Mouse (Mus musculus) liver, embryonic 14.5 days (tissue): ENCODE results near the gene Msn. TPM values are rescaled to one million over a fixed set of nuclear protein-coding genes. Genes with fewer than 3 reads are reported as not detected.

Source experiments
- ATAC-seq: fragments of 200-750 bp; cut with Nextera tagmentation; 2 replicates; pipeline ENCODE4 v1.8.0; 2017; ENCODE audit warnings: moderate number of reproducible peaks, mild to moderate bottlenecking, moderate library complexity; ENCODE audit not compliant: insufficient read depth
- DNase-seq, 3 experiments: peaks; one replicate each; pipeline ENCODE4 v3.0.0-alpha.2; 2012 to 2013; ENCODE audit warnings: low read depth in 3 of 3, low spot score in 3 of 3
- H3K27ac ChIP-seq: fragments of 300-500 bp; sonication (generic); 2 replicates; pipeline ENCODE4 v1.5.1; 2014; ENCODE audit warnings: moderate library complexity, mild to moderate bottlenecking, control low read depth, inconsistent platforms
- H3K27me3 ChIP-seq: fragments of 300-500 bp; sonication (generic); 2 replicates; pipeline ENCODE4 v1.6.1; 2014; ENCODE audit warnings: mild to moderate bottlenecking, low read length, moderate library complexity; ENCODE audit not compliant: control insufficient read depth, insufficient read depth
- H3K36me3 ChIP-seq: fragments of 300-500 bp; sonication (generic); replicated peaks from 2 replicates; pipeline ENCODE4 v1.6.1; 2014; ENCODE audit warnings: low read depth; ENCODE audit not compliant: control insufficient read depth, insufficient read depth
- H3K4me1 ChIP-seq, 2 experiments: fragments of 200-500 bp in 1 of 2; fragments of 300-500 bp in 1 of 2; sonication (generic) in 1 of 2; replicated peaks; 2 replicates each; pipeline ENCODE4 v1.6.1; 2012 to 2014; ENCODE audit warnings: antibody characterized with exemption in 1 of 2, inconsistent platforms in 1 of 2, low read length in 1 of 2; ENCODE audit not compliant: control insufficient read depth in 2 of 2, insufficient read depth in 2 of 2
- H3K4me2 ChIP-seq: fragments of 300-500 bp; sonication (generic); 2 replicates; pipeline ENCODE4 v1.6.1; 2014; ENCODE audit warnings: low read depth, mild to moderate bottlenecking, control low read depth, moderate library complexity
- H3K4me3 ChIP-seq, 2 experiments: fragments of 200-500 bp in 1 of 2; fragments of 300-500 bp in 1 of 2; sonication (generic) in 1 of 2; 2 replicates each; pipeline ENCODE4 v1.5.1; 2012 to 2014; ENCODE audit warnings: low read depth in 2 of 2, low read length in 2 of 2, mild to moderate bottlenecking in 2 of 2, control low read depth in 1 of 2, inconsistent platforms in 1 of 2, moderate library complexity in 1 of 2; ENCODE audit not compliant: insufficient read depth in 1 of 2
- H3K9ac ChIP-seq: fragments of 300-500 bp; sonication (generic); replicated peaks from 2 replicates; pipeline ENCODE4 v1.6.1; 2014; ENCODE audit warnings: mild to moderate bottlenecking, control low read depth, moderate library complexity
- H3K9me3 ChIP-seq: fragments of 300-500 bp; sonication (generic); 2 replicates; pipeline ENCODE4 v1.6.1; 2016; ENCODE audit warnings: low read length, mixed read lengths; ENCODE audit not compliant: control insufficient read depth
- CTCF ChIP-seq: IDR thresholded peaks from 2 replicates; pipeline ENCODE4 v1.5.1; 2016; ENCODE audit warnings: antibody characterized with exemption, low read depth, control low read depth
- EP300 ChIP-seq: IDR thresholded peaks from 2 replicates; pipeline ENCODE4 v1.6.1; 2016; ENCODE audit warnings: antibody characterized with exemption, low read depth
- WGBS: fragments of 180-500 bp; shearing (Covaris S2); extraction: QIAGEN DNeasy Blood & Tissue Kit; methylation state at CpG from one replicate; pipeline ENCODE4 v1.1.7; 2014; ENCODE audit not compliant: insufficient replicate concordance; 5-methylcytosine and 5-hydroxymethylcytosine counted together
- polyA plus RNA-seq, 2 experiments: library from polyadenylated mRNA; depleted of rRNA in 1 of 2; stranded (reverse) in 1 of 2; unstranded in 1 of 2; fragments of >200 nt; fragmentation: Nextera tagmentation in 1 of 2; extraction: Ambion mirVana in 1 of 2; gene quantifications; 2 replicates each; pipeline versions ENCODE4 v1.2.1 to v1.2.3; 2012 to 2014

Gene Msn
- polyA plus RNA-seq, 2 experiments, result 32.4 to 53.3 TPM

DNA sequence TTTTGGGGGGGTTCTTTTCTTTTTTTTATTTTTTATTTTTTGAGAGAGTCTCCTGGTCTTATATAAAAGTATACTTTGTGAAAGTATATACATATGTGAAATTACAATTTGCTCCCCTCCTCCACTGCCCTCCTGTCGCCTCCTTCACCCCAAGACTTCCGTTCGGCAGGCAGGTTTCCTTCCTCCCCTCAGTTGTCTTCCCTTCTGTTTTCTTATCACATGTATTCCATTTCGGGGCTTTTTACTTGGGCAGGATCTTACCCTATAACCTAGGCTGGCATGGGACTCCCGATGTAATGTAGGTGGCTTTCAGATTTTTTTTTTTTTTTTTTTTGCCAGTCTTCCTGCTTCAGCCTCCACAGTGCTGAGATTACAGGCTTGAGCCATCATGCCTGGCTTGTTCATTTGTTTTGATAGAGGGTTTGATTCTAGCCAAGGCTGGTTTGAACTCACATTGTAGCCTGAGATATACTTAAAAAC, 1.7 kb downstream of the Msn start:
- H3K4me1 ChIP-seq, result peaks cover 3 to 7% of the 10 kb centered on the region in 2 experiments
- no peaks in the 10 kb centered on the region for H3K36me3 ChIP-seq
- TF ChIP-seq EP300, result no peak
- TF ChIP-seq CTCF, result no peak
- no peak for DNase-seq
- no peak overlapping the region; the same call in none of the 2 replicates for H3K9ac ChIP-seq
- no peaks in the 10 kb centered on the region for H3K9me3 ChIP-seq
- 25% methylated on average over 5 of the region's 5 CpGs for WGBS
- ATAC-seq, result no peak
- H3K4me3 ChIP-seq, result peak overlapping the region; percentile 45 to 66; a peak in 3 of 4 replicates
- H3K4me2 ChIP-seq, result peak overlapping the region; percentile 71
- H3K27ac ChIP-seq, result no peak overlapping the region
- no peaks in the 10 kb centered on the region for H3K27me3 ChIP-seq

- Histone ChIP-seq H3K9me3 (no peaks in the 10 kb centered on the region), H3K36me3 (no peaks in the 10 kb centered on the region), H3K27ac (no peak overlapping the region), H3K4me3 (no peak overlapping the region), H3K27me3 (no peaks in the 10 kb centered on the region), H3K4me2 (no peak overlapping the region), H3K4me1 (peaks cover 3 to 7% of the 10 kb centered on the region in 2 experiments), H3K9ac (no peak overlapping the region)
- ATAC-seq (no peak), DNase-seq (no peak)
- 78% methylated on average over 2 of the region's 2 CpGs for WGBS
- TF ChIP-seq CTCF, result no peak
- no peak for TF ChIP-seq EP300
Measured at GRCm38 (mm10) chrX:96099003-96099402, 3.2 kb downstream of the Msn start.

GRCm38 (mm10) chrX:96107427-96108291, 11.8 kb downstream of the Msn start:
- Histone ChIP-seq H3K4me1 (no peaks in the 10 kb centered on the region), H3K27ac (no peak overlapping the region), H3K9me3 (no peaks in the 10 kb centered on the region), H3K27me3 (no peaks in the 10 kb centered on the region), H3K4me3 (no peak overlapping the region), H3K36me3 (no peaks in the 10 kb centered on the region), H3K9ac (no peak overlapping the region), H3K4me2 (no peak overlapping the region)
- 36% methylated on average over 3 of the region's 3 CpGs for WGBS
- DNase-seq, result no peak
- TF ChIP-seq EP300 (no peak), CTCF (no peak)
- ATAC-seq, result no peak

DNA sequence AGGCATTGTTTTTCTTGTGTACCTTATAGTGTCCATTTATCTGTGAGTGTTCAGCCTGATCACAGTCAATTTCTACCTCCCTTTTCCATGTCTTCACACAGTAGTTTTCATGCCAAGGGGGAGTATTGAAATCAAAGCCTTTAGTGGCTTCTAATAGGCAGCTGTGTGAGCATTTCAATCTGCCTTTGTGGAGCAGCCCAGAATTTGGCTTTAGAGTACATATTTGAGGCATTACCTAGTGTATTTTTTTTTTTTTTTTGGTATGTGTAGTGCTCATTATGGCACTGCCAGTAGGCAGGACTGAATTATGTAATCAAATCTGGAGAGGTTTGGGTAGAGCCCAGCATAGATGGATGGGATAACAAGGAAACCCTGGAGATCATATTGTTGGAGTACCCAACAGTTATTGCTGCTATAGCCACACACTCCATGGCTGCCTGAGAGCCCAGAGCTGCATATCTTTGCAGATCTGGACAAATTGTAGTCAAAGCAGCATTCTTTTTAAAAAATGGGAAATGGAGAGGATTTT, 17.3 kb downstream of the Msn start:
- DNase-seq (no peak), ATAC-seq (no peak)
- Histone ChIP-seq H3K27ac (no peak overlapping the region), H3K27me3 (no peaks in the 10 kb centered on the region), H3K4me3 (no peak overlapping the region), H3K36me3 (no peaks in the 10 kb centered on the region), H3K9ac (no peak overlapping the region), H3K4me2 (no peak overlapping the region), H3K4me1 (no peaks in the 10 kb centered on the region), H3K9me3 (no peaks in the 10 kb centered on the region)
- TF ChIP-seq EP300 (no peak), CTCF (no peak)

DNA sequence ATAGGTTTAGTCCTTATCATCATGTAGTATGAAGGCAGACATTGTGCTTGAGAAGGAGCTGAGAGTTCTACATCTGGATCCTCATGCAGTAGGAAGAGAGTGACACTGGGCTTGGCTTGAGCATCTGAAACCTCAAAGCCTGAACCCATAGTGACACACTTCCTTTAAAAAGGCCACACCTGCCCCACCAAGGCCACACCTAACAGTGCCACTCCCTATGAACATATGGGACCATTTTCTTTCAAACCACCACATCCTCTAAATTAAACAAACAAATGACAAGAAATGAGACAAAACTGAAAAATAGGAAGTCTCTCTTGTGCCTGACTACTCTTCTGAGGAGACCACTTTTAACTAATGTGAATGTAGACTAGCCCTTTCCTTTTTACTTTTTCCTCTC, 19.7 kb downstream of the Msn start:
- H3K27ac ChIP-seq, result no peak overlapping the region
- H3K27me3 ChIP-seq, result no peaks in the 10 kb centered on the region
- H3K9me3 ChIP-seq, result no peaks in the 10 kb centered on the region
- TF ChIP-seq EP300 (no peak), CTCF (no peak)
- DNase-seq (no peak), ATAC-seq (no peak)
- no peaks in the 10 kb centered on the region for H3K36me3 ChIP-seq
- no peaks in the 10 kb centered on the region for H3K4me1 ChIP-seq
- no peak overlapping the region for H3K4me2 ChIP-seq
- H3K9ac ChIP-seq, result no peak overlapping the region
- H3K4me3 ChIP-seq, result no peak overlapping the region
